Mouse (Mus musculus): ENCODE results near the gene Kif1b.

GRCm38 (mm10) chr4:149344311-149344710, 36.8 kb upstream of the Kif1b start:
- no peak for TF ChIP-seq CTCF (IDR thresholded peaks at IDR 0.05; ENCODE audit: borderline replicate concordance, insufficient read depth, low read depth, low read length)
- TF ChIP-seq POLR2A (IDR thresholded peaks at IDR 0.05; ENCODE audit: borderline replicate concordance, insufficient read depth, low read length) = no peak

Measured in cerebellum, adult 2 months (tissue).